Mouse (Mus musculus) G1E (cell line): ENCODE data around the gene Arhgap45.

Source experiments
- CTCF ChIP-seq: IDR thresholded peaks from 2 replicates; pipeline ENCODE4 v1.5.1; 2012; ENCODE audit warnings: low read depth, low read length, inconsistent platforms, mixed read lengths
- GATA1 ChIP-seq: IDR thresholded peaks from 2 replicates; pipeline ENCODE4 v1.6.1; 2012; ENCODE audit warnings: borderline replicate concordance, low read length, inconsistent platforms, mixed read lengths
- GATA2 ChIP-seq: IDR thresholded peaks from 2 replicates; pipeline ENCODE4 v1.6.1; 2012; ENCODE audit warnings: low read depth, low read length, inconsistent platforms, borderline replicate concordance
- POLR2AphosphoS5 ChIP-seq: IDR thresholded peaks from 2 replicates; pipeline ENCODE4 v1.6.1; 2012; ENCODE audit warnings: low read depth, low read length, inconsistent platforms; ENCODE audit not compliant: insufficient replicate concordance

GRCm38 (mm10) chr10:80035686-80036085 is 19.2 kb downstream of the Arhgap45 start:
- TF ChIP-seq GATA1 (no peak), CTCF (no peak), POLR2AphosphoS5 (no peak), GATA2 (no peak)
